Mouse (Mus musculus) G1E (cell line): ENCODE results near the gene Adgrl3. TPM values are rescaled to one million over a fixed set of nuclear protein-coding genes. Genes with fewer than 3 reads are reported as not detected.

Experiments used
- ATAC-seq: 2 replicates; pipeline ENCODE4 v1.8.0; 2016; ENCODE audit warnings: mild to moderate bottlenecking; ENCODE audit not compliant: insufficient number of reproducible peaks, poor library complexity, low FRiP score, severe bottlenecking; ENCODE audit errors: extremely low read depth
- DNase-seq: peaks from one replicate; pipeline ENCODE4 v3.0.0; 2012; ENCODE audit warnings: low spot score
- H3K27me3 ChIP-seq: 2 replicates; pipeline ENCODE4 v1.6.1; 2012; ENCODE audit warnings: mild to moderate bottlenecking, low read length, inconsistent platforms; ENCODE audit not compliant: insufficient read depth
- H3K36me3 ChIP-seq: replicated peaks from 2 replicates; pipeline ENCODE3; 2012; ENCODE audit warnings: mild to moderate bottlenecking, inconsistent platforms
- H3K4me1 ChIP-seq: 2 replicates; pipeline ENCODE4 v1.6.1; 2012; ENCODE audit warnings: low read depth, low read length, inconsistent platforms, mixed read lengths; ENCODE audit not compliant: insufficient read depth
- H3K4me3 ChIP-seq: 2 replicates; pipeline ENCODE4 v1.5.1; 2012; ENCODE audit warnings: low read depth, mild to moderate bottlenecking, inconsistent platforms, low read length, moderate library complexity, mixed read lengths
- H3K9me3 ChIP-seq: replicated peaks from 2 replicates; pipeline ENCODE4 v1.6.1; 2012; ENCODE audit warnings: inconsistent platforms
- CTCF ChIP-seq: IDR thresholded peaks from 2 replicates; pipeline ENCODE4 v1.5.1; 2012; ENCODE audit warnings: low read depth, low read length, inconsistent platforms, mixed read lengths
- GATA1 ChIP-seq: IDR thresholded peaks from 2 replicates; pipeline ENCODE4 v1.6.1; 2012; ENCODE audit warnings: borderline replicate concordance, low read length, inconsistent platforms, mixed read lengths
- GATA2 ChIP-seq: IDR thresholded peaks from 2 replicates; pipeline ENCODE4 v1.6.1; 2012; ENCODE audit warnings: low read depth, low read length, inconsistent platforms, borderline replicate concordance
- POLR2AphosphoS5 ChIP-seq: IDR thresholded peaks from 2 replicates; pipeline ENCODE4 v1.6.1; 2012; ENCODE audit warnings: low read depth, low read length, inconsistent platforms; ENCODE audit not compliant: insufficient replicate concordance
- TAL1 ChIP-seq: conservative IDR thresholded peaks from 2 replicates; pipeline ENCODE4 v1.6.1; 2012; ENCODE audit warnings: low read depth, low read length, inconsistent platforms, mixed read lengths
- polyA plus RNA-seq: library from polyadenylated mRNA; stranded (reverse); fragments of >175 nt; gene quantifications from 2 replicates; pipeline ENCODE4 v1.2.3, GENCODE M21; 2012
- total RNA-seq, 2 experiments: library from RNA; stranded (forward) in 1 of 2; stranded (reverse) in 1 of 2; fragments of 200-1000 nt in 1 of 2; fragments of >200 nt in 1 of 2; fragmentation: Nextera tagmentation in 1 of 2; gene quantifications; 2 replicates each; pipeline ENCODE4 v1.2.3; 2014 to 2017

Adgrl3 gene
- total and polyA plus RNA-seq, 3 experiments: 0.98 TPM; not detected in 2

DNA sequence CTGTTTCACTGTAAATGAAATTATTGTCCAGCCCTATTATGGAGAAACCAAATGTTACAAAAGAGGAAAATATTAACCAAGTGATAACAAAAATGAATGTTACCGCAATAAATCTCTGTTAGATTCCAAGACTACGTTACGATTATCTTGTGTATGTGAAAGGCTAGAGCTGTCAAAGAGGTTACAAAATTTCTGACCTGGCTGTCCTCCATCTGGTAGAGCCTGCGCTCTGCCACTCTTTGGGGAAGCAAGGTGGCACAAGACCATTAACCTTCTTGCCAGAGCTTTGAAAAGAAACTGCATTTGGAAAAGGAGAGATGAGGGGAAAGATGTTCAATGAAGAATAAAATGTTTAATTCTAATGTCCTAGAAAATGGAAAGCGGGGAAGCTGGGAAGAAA, 562.9 kb downstream of the Adgrl3 start:
- no peak overlapping the region for H3K4me3 ChIP-seq
- H3K9me3 ChIP-seq: no peaks in the 10 kb centered on the region
- DNase-seq (no peak), ATAC-seq (no peak)
- H3K36me3 ChIP-seq: no peaks in the 10 kb centered on the region
- no peaks in the 10 kb centered on the region for H3K4me1 ChIP-seq
- TF ChIP-seq TAL1: no peak
- TF ChIP-seq CTCF: no peak
- no peak for TF ChIP-seq POLR2AphosphoS5
- no peak for TF ChIP-seq GATA2
- TF ChIP-seq GATA1: no peak
- no peaks in the 10 kb centered on the region for H3K27me3 ChIP-seq

- TF ChIP-seq GATA1 (no peak), TAL1 (no peak), GATA2 (no peak), POLR2AphosphoS5 (no peak), CTCF (no peak)
- Histone ChIP-seq H3K9me3 (no peaks in the 10 kb centered on the region), H3K4me1 (no peaks in the 10 kb centered on the region), H3K27me3 (no peaks in the 10 kb centered on the region), H3K4me3 (no peak overlapping the region), H3K36me3 (no peaks in the 10 kb centered on the region)
- ATAC-seq: no peak
- no peak for DNase-seq
These were observed 563.5 kb downstream of the Adgrl3 start for GRCm38 (mm10) chr5:81583425-81583824.

DNA sequence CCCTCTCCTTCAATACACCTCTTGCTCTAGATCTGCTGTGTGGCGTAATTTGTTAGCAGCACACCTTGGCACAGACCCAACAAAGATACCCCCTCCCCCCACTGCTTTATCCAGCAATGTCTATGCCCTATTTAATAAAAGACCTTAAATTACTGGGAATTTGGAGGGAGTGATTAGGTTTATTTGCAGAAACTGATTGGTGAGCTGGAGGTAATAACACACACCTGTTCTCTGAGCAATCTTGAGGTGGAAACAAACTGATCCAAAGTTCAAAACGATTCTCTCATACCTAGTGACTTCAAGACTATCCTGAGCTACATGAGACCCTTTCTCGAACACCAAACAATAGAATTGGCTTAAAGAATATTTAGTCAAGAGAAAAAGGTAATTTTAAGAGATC, 565.0 kb downstream of the Adgrl3 start:
- DNase-seq: no peak
- Histone ChIP-seq H3K4me3 (no peak overlapping the region), H3K9me3 (no peaks in the 10 kb centered on the region), H3K4me1 (no peaks in the 10 kb centered on the region), H3K27me3 (no peaks in the 10 kb centered on the region), H3K36me3 (no peaks in the 10 kb centered on the region)
- TF ChIP-seq POLR2AphosphoS5: no peak
- no peak for TF ChIP-seq CTCF
- no peak for TF ChIP-seq GATA1
- TF ChIP-seq GATA2: no peak
- TF ChIP-seq TAL1: no peak
- ATAC-seq: no peak

DNA sequence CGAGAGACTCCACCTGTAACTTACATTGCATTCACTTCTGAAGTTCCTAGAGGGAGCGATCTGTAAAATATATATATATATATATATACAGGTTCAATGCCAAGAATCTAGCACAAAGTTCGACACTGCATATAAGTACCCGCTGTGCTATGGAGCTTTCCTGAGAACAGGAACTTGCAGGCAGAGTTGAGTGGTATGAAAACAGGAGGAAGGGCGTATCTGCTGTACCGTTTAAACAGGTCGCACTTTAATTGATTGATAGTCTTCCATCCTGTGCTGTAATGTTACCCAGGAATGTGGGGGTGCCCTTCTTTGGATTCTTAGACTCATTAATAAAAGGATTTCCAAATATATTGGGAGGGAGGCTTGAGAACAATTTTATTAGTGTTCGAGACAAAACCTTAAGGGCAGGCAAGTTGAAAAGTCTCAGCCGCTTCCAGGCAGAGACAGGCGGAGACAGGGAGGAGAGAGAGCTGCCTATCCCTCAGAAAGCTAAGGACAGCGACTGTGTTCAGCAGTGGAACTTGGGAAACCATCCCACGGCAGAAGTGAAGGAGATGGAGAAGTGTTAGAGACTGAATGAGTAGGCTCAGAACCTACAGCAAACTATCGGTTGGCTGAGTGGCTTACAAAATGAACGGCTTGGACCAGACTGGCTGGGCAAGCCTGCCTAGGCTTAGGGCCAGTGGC, 570.2 kb downstream of the Adgrl3 start:
- Histone ChIP-seq H3K4me3 (no peak overlapping the region), H3K4me1 (no peaks in the 10 kb centered on the region), H3K36me3 (no peaks in the 10 kb centered on the region), H3K9me3 (no peaks in the 10 kb centered on the region), H3K27me3 (no peaks in the 10 kb centered on the region)
- TF ChIP-seq GATA1: no peak
- TF ChIP-seq POLR2AphosphoS5: no peak
- no peak for TF ChIP-seq CTCF
- ATAC-seq (no peak), DNase-seq (no peak)

DNA sequence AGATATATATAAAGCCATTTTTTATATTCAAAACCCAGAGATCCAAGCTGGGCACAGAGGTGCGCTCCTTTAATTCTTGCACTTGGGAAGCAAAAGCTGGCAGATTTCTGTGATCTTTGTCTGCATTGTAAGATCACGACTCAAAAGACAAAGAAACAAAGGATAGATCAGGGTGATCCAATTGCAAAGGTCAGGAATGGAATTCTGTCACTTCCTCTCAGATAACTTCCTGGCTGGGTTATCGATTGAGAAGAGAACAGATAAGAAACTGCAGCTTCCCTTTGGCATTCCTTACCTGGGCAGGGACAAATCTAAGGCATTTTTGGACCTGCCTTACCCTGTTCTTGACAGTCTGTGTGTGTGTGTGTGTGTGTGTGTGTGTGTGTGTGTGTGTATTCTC, 571.5 kb downstream of the Adgrl3 start:
- ATAC-seq (no peak), DNase-seq (no peak)
- Histone ChIP-seq H3K9me3 (no peaks in the 10 kb centered on the region), H3K4me3 (no peak overlapping the region), H3K36me3 (no peaks in the 10 kb centered on the region), H3K27me3 (no peaks in the 10 kb centered on the region), H3K4me1 (no peaks in the 10 kb centered on the region)
- TF ChIP-seq CTCF (no peak), GATA1 (no peak), TAL1 (no peak), POLR2AphosphoS5 (no peak), GATA2 (no peak)

GRCm38 (mm10) chr5:81593396-81593995, 573.6 kb downstream of the Adgrl3 start:
- ATAC-seq (no peak), DNase-seq (no peak)
- Histone ChIP-seq H3K27me3 (no peaks in the 10 kb centered on the region), H3K4me3 (no peak overlapping the region), H3K9me3 (no peaks in the 10 kb centered on the region), H3K4me1 (no peaks in the 10 kb centered on the region), H3K36me3 (no peaks in the 10 kb centered on the region)
- TF ChIP-seq CTCF (no peak), POLR2AphosphoS5 (no peak), GATA1 (no peak), TAL1 (no peak), GATA2 (no peak)

DNA sequence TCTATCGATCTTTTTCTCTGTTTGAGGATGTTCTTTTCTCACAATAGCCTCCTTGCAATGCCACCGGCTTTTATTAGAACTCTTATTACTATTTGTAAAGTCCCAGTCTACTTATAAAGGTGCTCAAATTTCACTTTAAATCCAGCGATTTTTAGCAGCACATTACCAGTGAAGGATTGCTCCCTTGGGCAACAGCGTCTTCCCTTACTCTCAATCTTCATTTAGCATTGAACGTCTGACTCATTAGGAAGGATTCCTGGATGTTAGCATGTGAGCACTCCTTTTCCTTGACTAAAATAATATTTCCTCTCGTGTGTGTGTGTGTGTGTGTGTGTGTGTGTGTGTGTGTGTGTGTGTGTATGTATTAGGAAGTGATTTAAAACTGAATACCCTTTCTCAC, 578.1 kb downstream of the Adgrl3 start:
- H3K27me3 ChIP-seq: no peaks in the 10 kb centered on the region
- ATAC-seq: no peak
- H3K4me1 ChIP-seq: no peaks in the 10 kb centered on the region
- TF ChIP-seq CTCF (no peak), GATA2 (no peak), POLR2AphosphoS5 (no peak), GATA1 (no peak), TAL1 (no peak)
- no peak overlapping the region for H3K4me3 ChIP-seq
- DNase-seq: no peak
- no peaks in the 10 kb centered on the region for H3K9me3 ChIP-seq
- H3K36me3 ChIP-seq: no peaks in the 10 kb centered on the region
